Mouse (Mus musculus) thymus, adult 2 months (tissue): ENCODE measurements around the gene Taf5l.

Experiments used
- CTCF ChIP-seq: fragments of 200-500 bp; IDR thresholded peaks from 2 replicates; pipeline ENCODE4 v1.5.1; 2012; ENCODE audit warnings: mild to moderate bottlenecking, control low read depth, low read length, moderate library complexity, borderline replicate concordance; ENCODE audit not compliant: control insufficient read depth, poor library complexity, insufficient read depth; ENCODE audit errors: extremely low read depth
- POLR2A ChIP-seq: fragments of 200-500 bp; IDR thresholded peaks from 2 replicates; pipeline ENCODE4 v1.6.1; 2012; ENCODE audit warnings: mild to moderate bottlenecking, low read length, control low read depth, moderate library complexity; ENCODE audit not compliant: control insufficient read depth, poor library complexity, insufficient read depth; ENCODE audit errors: extremely low read depth

DNA sequence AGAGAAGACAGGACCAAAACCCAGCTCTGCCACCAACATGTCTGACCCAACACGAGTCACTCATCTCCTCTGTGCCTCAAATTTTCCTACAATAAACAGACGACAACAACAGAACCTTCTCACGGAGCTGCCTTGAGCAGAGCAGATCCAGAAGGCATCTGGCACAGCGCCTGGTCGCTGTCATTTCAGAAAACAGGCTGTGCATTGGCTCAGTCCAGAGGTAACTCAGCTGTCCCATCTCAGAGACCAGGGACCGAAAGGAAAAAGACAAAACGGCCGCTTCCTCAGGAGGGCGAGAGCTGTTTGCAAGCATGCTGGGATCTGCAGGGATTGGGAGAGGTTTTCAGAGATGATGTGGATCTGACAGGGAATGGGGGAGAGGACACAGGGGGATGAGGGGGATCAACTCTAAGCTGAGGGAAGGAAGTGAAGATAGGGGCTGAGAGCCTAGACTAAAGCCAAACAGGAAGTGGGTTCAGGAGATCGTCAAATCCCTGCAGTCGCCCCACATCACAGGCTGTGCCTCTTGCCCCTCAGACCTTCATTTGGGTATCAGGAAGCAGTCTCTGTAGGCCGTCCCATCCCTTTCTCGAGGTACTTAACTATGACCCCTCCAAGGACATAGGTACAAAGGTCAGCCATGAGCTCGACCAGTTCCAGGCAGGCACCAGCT, 42.9 kb downstream of the Taf5l start:
- TF ChIP-seq CTCF (no peak), POLR2A (no peak)
